Mouse (Mus musculus) heart, embryonic 10.5 days (tissue): ENCODE measurements around the gene Uevld. TPM values are rescaled to one million over a fixed set of nuclear protein-coding genes. Genes with fewer than 3 reads are reported as not detected.
"Not testable (repeated sequence)": the region's sequence is repeated elsewhere in the genome, so short reads cannot be mapped to it uniquely, and the experiment has no call there.

Experiments
- DNase-seq: peaks from one replicate; pipeline ENCODE4 v3.0.0-alpha.2; 2017; ENCODE audit warnings: low spot score
- H3K27ac ChIP-seq: fragments of 300-500 bp; sonication (generic); 2 replicates; pipeline ENCODE4 v1.5.1; 2016; ENCODE audit warnings: mild to moderate bottlenecking
- H3K27me3 ChIP-seq: fragments of 300-500 bp; sonication (generic); 2 replicates; pipeline ENCODE4 v1.6.1; 2016; ENCODE audit warnings: mild to moderate bottlenecking; ENCODE audit not compliant: poor library complexity, insufficient read depth, severe bottlenecking
- H3K36me3 ChIP-seq: fragments of 300-500 bp; sonication (generic); 2 replicates; pipeline ENCODE4 v1.6.1; 2016; ENCODE audit warnings: mild to moderate bottlenecking, moderate library complexity
- H3K4me1 ChIP-seq: fragments of 300-500 bp; sonication (generic); 2 replicates; pipeline ENCODE4 v1.6.1; 2016; ENCODE audit warnings: mild to moderate bottlenecking
- H3K4me3 ChIP-seq: fragments of 300-500 bp; sonication (generic); 2 replicates; pipeline ENCODE4 v1.5.1; 2016; ENCODE audit warnings: mild to moderate bottlenecking, moderate library complexity
- H3K9me3 ChIP-seq: fragments of 300-500 bp; sonication (generic); 2 replicates; pipeline ENCODE4 v1.6.1; 2016; ENCODE audit warnings: mild to moderate bottlenecking, moderate library complexity
- WGBS: fragments of 180-500 bp; shearing (Covaris S2); methylation state at CpG from one replicate; pipeline ENCODE4 v1.1.7; 2016; 5-methylcytosine and 5-hydroxymethylcytosine counted together
- polyA plus RNA-seq: library from polyadenylated mRNA; unstranded; fragments of >200 nt; fragmentation: Nextera tagmentation; extraction: Ambion mirVana; gene quantifications from 2 replicates; pipeline ENCODE4 v1.2.1, GENCODE M21; 2016

Gene Uevld
- polyA plus RNA-seq, 1 experiment from 2014 or later: 8.3 TPM

- Histone ChIP-seq H3K27me3 (no peaks in the 10 kb centered on the region), H3K4me1 (no peaks in the 10 kb centered on the region), H3K4me3 (no peak overlapping the region), H3K9me3 (no peaks in the 10 kb centered on the region), H3K27ac (no peak overlapping the region), H3K36me3 (peaks cover 92% of the 10 kb centered on the region)
- no peak for DNase-seq
- WGBS: 87% methylated on average over 3 of the region's 3 CpGs
Measured at GRCm38 (mm10) chr7:46895511-46895910, 62.8 kb downstream of the Uevld start.

DNA sequence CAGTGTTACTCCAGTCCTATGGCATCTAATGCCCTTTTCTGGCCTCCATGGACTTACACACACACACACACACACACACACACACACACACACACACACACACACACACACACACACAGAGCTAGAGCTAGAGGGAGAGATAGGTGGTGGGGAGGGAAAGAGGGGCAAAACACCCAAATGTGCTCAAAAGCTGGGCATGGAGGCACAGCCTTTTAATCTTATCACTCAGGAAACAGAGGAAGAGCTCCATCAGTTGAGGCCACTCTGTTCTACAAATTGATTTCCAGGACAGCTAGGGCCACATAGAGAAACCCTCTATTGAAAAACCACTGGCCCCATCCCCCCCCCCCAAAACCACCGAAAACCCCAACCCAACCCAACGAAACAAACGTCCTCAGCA is 75.0 kb downstream of the Uevld start:
- peaks cover 43% of the 10 kb centered on the region for H3K36me3 ChIP-seq
- no peak overlapping the region for H3K27ac ChIP-seq
- DNase-seq: no peak
- no peaks in the 10 kb centered on the region for H3K4me1 ChIP-seq
- WGBS: 74% methylated on average over 3 of the region's 3 CpGs
- no peaks in the 10 kb centered on the region for H3K27me3 ChIP-seq
- no peaks in the 10 kb centered on the region for H3K9me3 ChIP-seq
- no peak overlapping the region for H3K4me3 ChIP-seq

- H3K27me3 ChIP-seq, H3K9me3 ChIP-seq, H3K4me1 ChIP-seq, H3K4me3 ChIP-seq, DNase-seq, H3K27ac ChIP-seq: not testable (repeated sequence)
- 80% methylated on average over 8 of the region's 8 CpGs for WGBS
- peaks cover 30% of the 10 kb centered on the region for H3K36me3 ChIP-seq
Measured at GRCm38 (mm10) chr7:46881941-46882340, 76.4 kb downstream of the Uevld start.

DNA sequence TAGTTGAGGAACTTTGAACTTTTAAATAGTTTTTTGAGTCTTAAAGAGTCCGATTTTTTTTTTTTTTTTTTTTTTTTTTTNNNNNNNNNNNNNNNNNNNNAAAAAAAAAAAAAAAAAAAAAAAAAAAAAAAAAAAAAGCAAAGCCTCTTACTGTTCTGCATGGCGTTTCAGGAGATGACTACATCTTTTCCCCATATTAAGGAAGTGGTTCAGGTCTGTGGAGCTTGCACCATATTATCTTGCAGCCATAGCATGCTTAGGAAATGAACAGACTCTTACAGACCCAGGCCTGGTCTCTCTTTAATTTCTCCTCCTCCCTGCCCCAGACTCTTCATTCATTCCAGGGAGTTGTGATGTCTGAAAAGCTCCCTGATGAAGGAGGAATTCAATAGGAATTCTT is 77.3 kb downstream of the Uevld start:
- Histone ChIP-seq H3K9me3 (no peaks in the 10 kb centered on the region), H3K27me3 (no peaks in the 10 kb centered on the region), H3K27ac (no peak overlapping the region), H3K4me3 (no peak overlapping the region), H3K36me3 (peaks cover 20% of the 10 kb centered on the region), H3K4me1 (no peaks in the 10 kb centered on the region)
- WGBS: 91% methylated on average over 2 of the region's 2 CpGs
- no peak for DNase-seq

DNA sequence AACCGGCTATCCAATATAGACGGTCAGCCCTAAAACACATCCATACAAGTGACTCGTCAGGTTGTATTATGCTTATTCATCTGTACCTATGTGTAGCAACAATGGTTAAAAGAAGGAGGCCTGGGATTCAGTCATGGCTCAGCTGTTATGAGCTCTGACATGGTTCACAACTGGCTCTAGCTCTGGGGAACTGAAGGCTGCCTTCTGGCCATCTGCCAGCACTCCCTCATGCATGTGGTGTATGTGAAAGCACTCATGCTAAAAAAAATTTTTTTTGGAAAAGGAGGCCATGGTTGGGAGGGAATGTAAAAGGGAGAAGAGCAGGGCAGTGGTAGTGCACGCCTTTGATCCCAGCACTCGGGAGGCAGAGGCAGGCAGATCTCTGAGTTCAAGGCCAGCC is 78.5 kb downstream of the Uevld start:
- WGBS: 92% methylated on average over 5 of the region's 5 CpGs
- H3K36me3 ChIP-seq: peaks cover 9% of the 10 kb centered on the region
- no peak overlapping the region for H3K27ac ChIP-seq
- no peaks in the 10 kb centered on the region for H3K4me1 ChIP-seq
- H3K27me3 ChIP-seq: no peaks in the 10 kb centered on the region
- no peaks in the 10 kb centered on the region for H3K9me3 ChIP-seq
- H3K4me3 ChIP-seq: no peak overlapping the region
- no peak for DNase-seq

GRCm38 (mm10) chr7:46877255-46877654 is 81.1 kb downstream of the Uevld start:
- Histone ChIP-seq H3K27ac (no peak overlapping the region), H3K27me3 (no peaks in the 10 kb centered on the region), H3K9me3 (no peaks in the 10 kb centered on the region), H3K4me3 (no peak overlapping the region), H3K4me1 (no peaks in the 10 kb centered on the region), H3K36me3 (no peaks in the 10 kb centered on the region)
- no peak for DNase-seq
- 61% methylated on average over 6 of the region's 6 CpGs for WGBS

GRCm38 (mm10) chr7:46876841-46877240 is 81.5 kb downstream of the Uevld start:
- no peak overlapping the region for H3K4me3 ChIP-seq
- no peaks in the 10 kb centered on the region for H3K27me3 ChIP-seq
- 57% methylated on average over 4 of the region's 4 CpGs for WGBS
- no peaks in the 10 kb centered on the region for H3K9me3 ChIP-seq
- no peaks in the 10 kb centered on the region for H3K36me3 ChIP-seq
- no peak for DNase-seq
- no peak overlapping the region for H3K27ac ChIP-seq
- no peaks in the 10 kb centered on the region for H3K4me1 ChIP-seq

Other genes starting within 250 kb of the Uevld start
- 18.7 and 26.4 TPM in 2 replicates for gene Saal1, start 247.8 kb downstream of the Uevld start, polyA plus RNA-seq
- gene Saa3, start 242.8 kb downstream of the Uevld start, polyA plus RNA-seq: 0.21 TPM in 1 of 2 replicates, not detected in the other
- gene Saa4, start 225.9 kb downstream of the Uevld start, polyA plus RNA-seq: 0.14 TPM in 1 of 2 replicates, not detected in the other
- 2.7 TPM in 1 of 2 replicates, not detected in the other for gene Saa1, start 215.5 kb downstream of the Uevld start, polyA plus RNA-seq
- 0.32 and 2.5 TPM in 2 replicates for gene Saa2, start 206.7 kb downstream of the Uevld start, polyA plus RNA-seq
- gene Hps5, start 162.5 kb downstream of the Uevld start, polyA plus RNA-seq: 13.9 and 14.5 TPM in 2 replicates
- 40.6 and 45.1 TPM in 2 replicates for gene Gtf2h1, start 162.4 kb downstream of the Uevld start, polyA plus RNA-seq
- gene Ldha, start 117.1 kb downstream of the Uevld start, polyA plus RNA-seq: 4,161 and 4,393 TPM in 2 replicates
- gene Ldhc, start 97.3 kb downstream of the Uevld start, polyA plus RNA-seq: 0.13 TPM in 1 of 2 replicates, not detected in the other
- 198 and 215 TPM in 2 replicates for gene Tsg101, start 38.6 kb downstream of the Uevld start, polyA plus RNA-seq
- not detected in 2 replicates for gene Gm9999, start 25.1 kb upstream of the Uevld start, polyA plus RNA-seq
- 14.4 and 15.6 TPM in 2 replicates for gene Spty2d1, start 49.9 kb upstream of the Uevld start, polyA plus RNA-seq
- gene Tmem86a, start 92.1 kb upstream of the Uevld start, polyA plus RNA-seq: 14.8 and 19.9 TPM in 2 replicates
- 0.26 TPM in 1 of 2 replicates, not detected in the other for gene Ptpn5, start 175.2 kb upstream of the Uevld start, polyA plus RNA-seq
- not detected in 2 replicates for gene Mrgpra6, start 246.4 kb upstream of the Uevld start, polyA plus RNA-seq